Comparison of ENCODE assay signal across 11 mouse cellular contexts in genomic region chr11:5095877-5096276, GRCm38 (mm10). TPM values are rescaled to one million over a fixed set of nuclear protein-coding genes. Genes with fewer than 3 reads are reported as not detected.
DNase-seq lines count a peak whose midpoint lies in the region; ATAC-seq and TF ChIP-seq lines count a peak whose summit lies in the region.
"Had no signal": no experiment of that assay in that cellular context is flagged by ENCODE, and none has a peak within 500 bp of the region (broad histone marks: within the 10 kb centered on the region; RNA-seq: fewer than 3 reads in every experiment).

No protein-coding gene starts in this region.

- H3K4me3 ChIP-seq in erythroblast, embryonic 14.5 days (replicated peaks) = peak overlapping the region; percentile 100
- H3K4me3 ChIP-seq in kidney, embryonic 16.5 days (ENCODE audit: low read length) = 0 out of 2 replicates have a peak overlapping the region, but pooled peaks have one; percentile 6
- H3K4me3 ChIP-seq in kidney, embryonic 14.5 days (ENCODE audit: low read length) = no peak overlapping the region
- H3K4me3 ChIP-seq in ES-Bruce4 (ENCODE audit: low read depth, low read length) = peak overlapping the region; percentile 13; the same call in 1 of the 2 replicates

- TF ChIP-seq EP300 in ES-Bruce4 (IDR thresholded peaks at IDR 0.05; ENCODE audit: insufficient read depth, low read depth, low read length) = no peak

- peaks cover 63% of the 10 kb centered on the region for H3K36me3 ChIP-seq in erythroblast, embryonic 14.5 days (ENCODE audit: control insufficient read depth)
- H3K36me3 ChIP-seq in kidney, embryonic 16.5 days (ENCODE audit: insufficient read depth, low read length) = peaks cover 15% of the 10 kb centered on the region
- H3K36me3 ChIP-seq in kidney, embryonic 14.5 days (ENCODE audit: control insufficient read depth, insufficient read depth, low read length) = peaks cover 25% of the 10 kb centered on the region
- peaks cover 33% of the 10 kb centered on the region for H3K36me3 ChIP-seq in ES-Bruce4 (ENCODE audit: control insufficient read depth, insufficient read depth, low read length, poor library complexity, severe bottlenecking)

- no peaks in the 10 kb centered on the region for H3K9me3 ChIP-seq in erythroblast, embryonic 14.5 days (ENCODE audit: control insufficient read depth, low read length)
- H3K9me3 ChIP-seq in kidney, embryonic 16.5 days (ENCODE audit: low read length) = no peaks in the 10 kb centered on the region
- H3K9me3 ChIP-seq in kidney, embryonic 14.5 days (ENCODE audit: control insufficient read depth, low read length) = no peaks in the 10 kb centered on the region
- no peaks in the 10 kb centered on the region for H3K9me3 ChIP-seq in ES-Bruce4 (replicated peaks; ENCODE audit: control insufficient read depth, insufficient read depth, low read length, poor library complexity, severe bottlenecking)
- H3K9me3 ChIP-seq: embryonic facial prominence, embryonic 15.5 days had no signal

- H3K4me1 ChIP-seq in erythroblast, embryonic 14.5 days (ENCODE audit: control insufficient read depth) = peaks cover 39% of the 10 kb centered on the region
- peaks cover 33% of the 10 kb centered on the region for H3K4me1 ChIP-seq in kidney, embryonic 16.5 days (ENCODE audit: insufficient read depth, low read length)
- peaks cover 24% of the 10 kb centered on the region for H3K4me1 ChIP-seq in kidney, embryonic 14.5 days (ENCODE audit: control insufficient read depth, insufficient read depth, low read length)
- H3K4me1 ChIP-seq in ES-Bruce4 (ENCODE audit: control insufficient read depth, insufficient read depth, low read length) = peaks cover 2% of the 10 kb centered on the region

- H3K27ac ChIP-seq in kidney, embryonic 16.5 days (ENCODE audit: low read length) = no peak overlapping the region
- no peak overlapping the region for H3K27ac ChIP-seq in kidney, embryonic 14.5 days (ENCODE audit: low read depth, low read length)
- H3K27ac ChIP-seq in ES-Bruce4 (ENCODE audit: insufficient read depth, low read length) = no peak overlapping the region
- H3K27ac ChIP-seq: embryonic facial prominence, embryonic 15.5 days had no signal

- H3K9ac ChIP-seq in kidney, embryonic 16.5 days (replicated peaks; ENCODE audit: low read length) = 0 out of 2 replicates have a peak overlapping the region, but pooled peaks have one; percentile 20
- H3K9ac ChIP-seq in kidney, embryonic 14.5 days (ENCODE audit: low read depth, low read length) = no peak overlapping the region
- peak overlapping the region; percentile 99; the same call in 1 of the 2 replicates for H3K9ac ChIP-seq in ES-Bruce4 (ENCODE audit: low read depth, poor library complexity, severe bottlenecking)
- H3K9ac ChIP-seq: embryonic facial prominence, embryonic 15.5 days had no signal

- peak; percentile 20 for DNase-seq in induced T-regulatory cell, adult 2 months (ENCODE audit: low read depth)
- no peak for DNase-seq in c-Kit-positive CD71-positive TER-119-positive erythroid progenitor cells, embryonic 14.5 days (ENCODE audit: low spot score)
- no peak for DNase-seq in cerebellum, adult 11 months
- DNase-seq: cerebellum, adult 18-20 months; lung, postnatal 10 days had no signal

- no peak for ATAC-seq in erythroblast, adult 5-6 weeks (replicated peaks; ENCODE audit: low FRiP score, poor library complexity, severe bottlenecking)
- ATAC-seq in kidney, embryonic 16.5 days (ENCODE audit: low FRiP score, low TSS enrichment) = no peak
- ATAC-seq in kidney, embryonic 14.5 days (ENCODE audit: low FRiP score, low TSS enrichment) = no peak

- H3K4me2 ChIP-seq in kidney, embryonic 16.5 days (replicated peaks; ENCODE audit: low read depth, low read length) = no peak overlapping the region
- H3K4me2 ChIP-seq in kidney, embryonic 14.5 days (replicated peaks; ENCODE audit: low read depth, low read length) = no peak overlapping the region

- no peak for TF ChIP-seq CTCF in ES-Bruce4 (IDR thresholded peaks at IDR 0.05; ENCODE audit: low read depth, low read length)

- 85% methylated on average over 5 of the region's 5 CpGs for WGBS in kidney, embryonic 16.5 days
- 78% methylated on average over 5 of the region's 5 CpGs for WGBS in kidney, embryonic 14.5 days

- no peak for TF ChIP-seq POLR2A in ES-Bruce4 (IDR thresholded peaks at IDR 0.05; ENCODE audit: insufficient read depth, low read length)

- H3K27me3 ChIP-seq in erythroblast, embryonic 14.5 days (ENCODE audit: control insufficient read depth) = no peaks in the 10 kb centered on the region
- H3K27me3 ChIP-seq in kidney, embryonic 16.5 days (ENCODE audit: insufficient read depth, low read length) = no peaks in the 10 kb centered on the region
- no peaks in the 10 kb centered on the region for H3K27me3 ChIP-seq in kidney, embryonic 14.5 days (ENCODE audit: control insufficient read depth, insufficient read depth, low read length)
- H3K27me3 ChIP-seq in ES-Bruce4 (ENCODE audit: control insufficient read depth, insufficient read depth, low read length, poor library complexity, severe bottlenecking) = no peaks in the 10 kb centered on the region
- H3K27me3 ChIP-seq: embryonic facial prominence, embryonic 15.5 days had no signal

RNA-seq across cellular contexts. Expression of gene Rhbdd3, which starts 2.8 kb away (rescaled TPM):
- polyA plus RNA-seq in erythroblast, embryonic 14.5 days (2012) = 1.6 and 2.0 TPM in 2 replicates
- total RNA-seq in erythroblast, adult 5-6 weeks (2015; ENCODE audit: low replicate concordance) = 5.6 and 9.2 TPM in 2 replicates
- total RNA-seq in erythroblast, adult 5-6 weeks (2017; ENCODE audit: low replicate concordance) = 4.5 and 10.9 TPM in 2 replicates
- polyA plus RNA-seq in kidney, embryonic 16.5 days (2015; fragmentation: Nextera tagmentation; extraction: Ambion mirVana) = 35.1 and 39.0 TPM in 2 replicates
- 25.5 and 29.0 TPM in 2 replicates for polyA plus RNA-seq in kidney, embryonic 14.5 days (2014; fragmentation: Nextera tagmentation; extraction: Ambion mirVana)
- 18.3 and 20.3 TPM in 2 replicates for polyA plus RNA-seq in ES-Bruce4 (2011; ENCODE audit: insufficient read depth, insufficient read length, low read depth, missing spikeins)

RNA-seq across cellular contexts. Expression of gene Ewsr1, which starts 3.2 kb away (rescaled TPM):
- polyA plus RNA-seq in erythroblast, embryonic 14.5 days (2012) = 130 and 171 TPM in 2 replicates
- 139 and 186 TPM in 2 replicates for total RNA-seq in erythroblast, adult 5-6 weeks (2015; ENCODE audit: low replicate concordance)
- total RNA-seq in erythroblast, adult 5-6 weeks (2017; ENCODE audit: low replicate concordance) = 453 and 581 TPM in 2 replicates
- 859 and 884 TPM in 2 replicates for polyA plus RNA-seq in kidney, embryonic 16.5 days (2015; fragmentation: Nextera tagmentation; extraction: Ambion mirVana)
- polyA plus RNA-seq in kidney, embryonic 14.5 days (2014; fragmentation: Nextera tagmentation; extraction: Ambion mirVana) = 506 and 517 TPM in 2 replicates
- polyA plus RNA-seq in ES-Bruce4 (2011; ENCODE audit: insufficient read depth, insufficient read length, low read depth, missing spikeins) = 1,045 and 1,093 TPM in 2 replicates

RNA-seq across cellular contexts. Expression of gene Gas2l1, which starts 30.8 kb away (rescaled TPM):
- 1.7 and 2.3 TPM in 2 replicates for polyA plus RNA-seq in erythroblast, embryonic 14.5 days (2012)
- 0.58 TPM in 1 of 2 replicates, not detected in the other for total RNA-seq in erythroblast, adult 5-6 weeks (2015; ENCODE audit: low replicate concordance)
- 0.34 and 0.56 TPM in 2 replicates for total RNA-seq in erythroblast, adult 5-6 weeks (2017; ENCODE audit: low replicate concordance)
- 28.4 and 28.7 TPM in 2 replicates for polyA plus RNA-seq in kidney, embryonic 16.5 days (2015; fragmentation: Nextera tagmentation; extraction: Ambion mirVana)
- polyA plus RNA-seq in kidney, embryonic 14.5 days (2014; fragmentation: Nextera tagmentation; extraction: Ambion mirVana) = 30.2 and 47.3 TPM in 2 replicates
- 28.4 and 31.8 TPM in 2 replicates for polyA plus RNA-seq in ES-Bruce4 (2011; ENCODE audit: insufficient read depth, insufficient read length, low read depth, missing spikeins)

RNA-seq across cellular contexts. Expression of gene Rasl10a, which starts 37.9 kb away (rescaled TPM):
- not detected in 2 replicates for polyA plus RNA-seq in erythroblast, embryonic 14.5 days (2012)
- total RNA-seq in erythroblast, adult 5-6 weeks (2015; ENCODE audit: low replicate concordance) = not detected in 2 replicates
- total RNA-seq in erythroblast, adult 5-6 weeks (2017; ENCODE audit: low replicate concordance) = not detected in 2 replicates
- polyA plus RNA-seq in kidney, embryonic 16.5 days (2015; fragmentation: Nextera tagmentation; extraction: Ambion mirVana) = 2.9 and 3.0 TPM in 2 replicates
- polyA plus RNA-seq in kidney, embryonic 14.5 days (2014; fragmentation: Nextera tagmentation; extraction: Ambion mirVana) = 4.1 and 4.6 TPM in 2 replicates
- polyA plus RNA-seq in ES-Bruce4 (2011; ENCODE audit: insufficient read depth, insufficient read length, low read depth, missing spikeins) = 4.2 and 4.4 TPM in 2 replicates

RNA-seq across cellular contexts. Expression of gene Emid1, which starts 56.2 kb away (rescaled TPM):
- polyA plus RNA-seq in erythroblast, embryonic 14.5 days (2012) = 0.09 and 0.30 TPM in 2 replicates
- total RNA-seq in erythroblast, adult 5-6 weeks (2015; ENCODE audit: low replicate concordance) = 1.0 TPM in 1 of 2 replicates, not detected in the other
- total RNA-seq in erythroblast, adult 5-6 weeks (2017; ENCODE audit: low replicate concordance) = 0.26 and 0.42 TPM in 2 replicates
- polyA plus RNA-seq in kidney, embryonic 16.5 days (2015; fragmentation: Nextera tagmentation; extraction: Ambion mirVana) = 230 and 247 TPM in 2 replicates
- 141 and 178 TPM in 2 replicates for polyA plus RNA-seq in kidney, embryonic 14.5 days (2014; fragmentation: Nextera tagmentation; extraction: Ambion mirVana)
- polyA plus RNA-seq in ES-Bruce4 (2011; ENCODE audit: insufficient read depth, insufficient read length, low read depth, missing spikeins) = 5.9 and 6.7 TPM in 2 replicates
